Mouse (Mus musculus): ENCODE data around the gene Gm12216.
A peak's percentile ranks its signal among the peaks of the same experiment; 100 is the strongest.
"Not testable (repeated sequence)": the region's sequence is repeated elsewhere in the genome, so short reads cannot be mapped to it uniquely, and the experiment has no call there.

Gm12216 gene

DNA sequence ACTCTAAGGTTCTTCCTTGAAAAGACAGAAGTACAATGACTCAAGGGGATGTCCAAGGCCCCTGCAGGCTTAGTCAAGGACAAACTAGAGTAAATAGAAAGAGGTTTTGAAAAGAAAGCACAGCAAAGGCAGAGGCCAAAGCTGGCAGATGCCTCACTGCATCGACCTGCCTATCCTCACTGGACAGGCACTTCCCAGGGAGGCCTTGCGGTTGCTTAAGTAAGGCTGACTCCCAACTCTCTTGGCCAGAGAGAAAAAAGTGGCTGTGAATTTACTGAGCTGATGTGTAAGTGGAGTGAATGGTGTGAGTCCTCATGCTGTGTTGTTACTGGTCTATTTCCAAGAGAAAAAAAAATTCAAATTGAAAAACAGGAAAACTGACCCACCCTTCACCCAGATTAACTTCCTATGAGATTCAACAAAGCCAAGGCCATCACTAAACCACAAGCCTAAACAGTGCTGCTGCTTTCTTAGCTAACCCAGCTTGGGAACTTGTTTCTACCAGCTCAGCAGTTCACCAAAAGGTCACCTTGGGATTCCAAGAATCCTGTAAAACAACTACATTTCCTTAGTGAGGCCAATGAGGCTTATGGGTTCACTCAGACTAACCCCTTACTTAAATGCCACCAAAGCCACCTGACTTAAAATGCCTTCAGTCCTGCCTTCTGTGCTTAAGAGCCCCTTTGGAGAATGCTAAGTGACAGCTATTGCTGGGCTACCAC is 12.9 kb upstream of the Gm12216 start:
- DNase-seq, result no peak

DNA sequence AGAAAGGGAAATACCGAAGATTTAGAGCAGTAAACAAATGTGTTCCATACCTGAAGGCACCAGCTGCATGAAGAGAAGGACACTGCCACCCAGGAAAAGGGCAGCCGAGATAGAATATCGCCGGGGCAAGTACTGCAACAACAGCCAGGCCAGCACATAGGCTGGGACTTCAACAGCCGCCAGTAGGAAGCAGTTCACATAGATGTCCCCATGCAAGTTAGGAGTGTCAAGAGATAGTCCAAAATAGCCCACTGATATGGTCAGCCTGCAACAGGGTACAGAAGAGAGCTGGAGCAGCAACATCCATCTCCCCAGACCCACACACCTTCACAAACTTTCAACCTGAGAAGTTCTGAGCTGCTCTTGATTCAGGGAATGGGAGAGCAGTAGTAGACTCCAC is 10.1 kb upstream of the Gm12216 start:
- no peak for DNase-seq

DNA sequence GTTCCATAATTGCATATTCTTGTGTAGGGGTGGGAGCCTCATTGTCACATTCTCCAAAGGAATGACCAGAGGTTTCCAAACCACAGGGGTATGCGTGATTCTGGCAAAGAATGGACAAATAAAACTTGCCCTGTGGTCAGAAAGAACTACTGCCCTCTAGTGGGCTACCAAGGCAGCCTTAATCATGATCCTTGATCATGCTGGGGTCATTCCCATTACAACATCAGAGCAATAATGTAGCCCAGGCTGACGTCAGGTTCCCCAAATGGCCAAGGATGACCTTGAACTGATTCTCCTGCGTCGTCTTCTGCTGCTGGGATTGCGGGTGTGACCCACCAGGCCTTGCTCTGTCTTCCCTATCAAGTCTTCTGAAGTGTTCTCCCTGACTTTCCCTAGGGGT is 9.3 kb upstream of the Gm12216 start:
- peak; percentile 71 for DNase-seq

DNA sequence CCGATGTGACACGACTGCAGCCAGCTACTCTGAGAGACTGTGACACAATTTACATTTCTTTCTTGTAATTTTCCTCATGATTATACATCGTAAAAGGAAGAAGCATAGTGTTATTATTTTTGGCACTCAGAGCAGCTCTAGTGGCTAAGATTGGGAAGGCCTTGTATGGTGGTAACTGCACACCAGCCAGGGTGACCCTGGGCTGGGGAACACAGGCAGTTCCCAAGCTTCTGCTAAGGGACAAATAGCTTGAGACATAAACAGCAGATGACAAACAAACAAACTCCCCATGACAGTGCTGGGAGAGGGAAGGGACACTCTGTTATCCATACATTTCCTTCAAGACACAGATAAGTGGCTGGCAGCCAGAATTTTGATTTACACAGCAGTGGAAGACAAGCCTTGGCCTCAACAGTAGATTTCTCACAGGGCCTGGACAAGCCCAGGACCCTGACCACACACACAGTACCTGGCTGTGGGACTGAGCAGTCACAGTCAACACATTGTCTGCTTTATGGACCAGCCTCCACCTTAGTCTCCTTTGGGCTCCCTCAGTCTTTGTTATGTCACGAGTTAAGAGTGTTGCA is 5.8 kb upstream of the Gm12216 start:
- not testable (repeated sequence) for DNase-seq

DNA sequence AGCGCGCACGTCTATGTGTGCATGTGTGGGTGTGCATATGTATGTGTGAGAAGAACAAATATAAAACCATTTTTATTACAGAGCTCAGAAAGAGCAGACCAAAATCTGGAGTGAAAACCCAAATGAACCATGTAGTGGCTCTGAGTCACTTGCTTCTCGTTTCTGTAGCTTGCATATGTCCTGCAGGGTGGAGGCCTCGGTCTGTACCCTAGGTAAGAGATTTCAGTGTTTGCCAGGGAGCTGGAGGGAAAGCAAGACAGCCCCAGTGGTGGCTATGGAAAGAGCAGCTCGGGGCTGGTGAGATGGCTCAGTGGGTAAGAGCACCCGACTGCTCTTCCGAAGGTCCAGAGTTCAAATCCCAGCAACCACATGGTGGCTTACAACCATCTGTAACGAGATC is 1.9 kb upstream of the Gm12216 start:
- not testable (repeated sequence) for DNase-seq

DNA sequence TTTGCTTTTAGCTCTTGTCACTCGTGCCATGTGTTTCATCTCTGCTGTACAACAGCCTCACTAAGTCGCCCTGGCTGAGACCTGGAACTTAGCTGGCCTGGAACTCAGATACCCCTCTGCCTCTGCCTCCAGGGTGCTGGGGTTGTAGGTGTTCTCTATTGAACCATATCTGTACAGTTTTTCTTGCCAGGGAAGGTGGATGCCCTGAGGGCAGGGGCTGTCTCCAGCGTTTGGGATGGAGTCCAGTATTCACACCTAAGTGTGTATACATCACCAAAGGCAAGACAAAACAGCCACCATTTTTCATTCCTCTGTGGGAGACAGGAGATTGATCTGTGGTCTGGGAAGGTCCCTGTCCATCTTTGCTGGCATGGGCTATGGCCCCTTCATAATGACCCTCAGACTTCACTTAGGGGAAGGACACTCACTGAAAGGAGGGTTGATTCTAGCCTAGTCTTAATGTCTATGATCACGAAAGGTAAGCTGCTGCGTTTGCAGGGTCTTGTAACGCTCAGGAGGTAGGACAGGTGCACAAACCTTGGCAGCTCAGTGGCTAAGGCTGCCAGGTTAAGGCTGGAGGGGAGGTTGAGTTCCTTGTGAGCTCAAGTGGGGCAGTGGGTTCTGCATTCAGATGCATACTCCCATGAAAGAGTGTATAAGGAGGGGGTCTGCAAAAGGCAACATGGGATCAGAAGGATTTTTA is 847 bp downstream of the Gm12216 start:
- DNase-seq, result no peak

DNA sequence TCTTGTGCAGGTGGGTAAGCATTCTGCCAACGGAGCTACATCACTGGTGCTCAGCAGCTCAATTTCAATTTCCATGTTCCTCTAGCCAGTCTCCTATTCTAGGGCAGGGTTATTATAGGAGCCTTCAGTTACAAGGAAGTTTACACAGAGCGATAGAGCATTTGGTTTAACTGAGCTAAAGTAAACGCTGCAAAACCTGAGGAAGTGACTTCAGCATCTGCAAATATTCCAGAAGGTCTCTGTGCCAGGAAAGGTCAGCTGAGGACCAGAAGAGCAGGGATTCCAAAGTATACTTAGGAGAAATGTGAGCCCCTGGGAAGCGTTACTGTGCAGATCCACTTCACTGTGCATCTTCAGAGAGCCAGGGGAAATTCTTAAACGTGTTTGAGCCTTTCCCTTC is 5.4 kb downstream of the Gm12216 start:
- peak; percentile 83 for DNase-seq

DNA sequence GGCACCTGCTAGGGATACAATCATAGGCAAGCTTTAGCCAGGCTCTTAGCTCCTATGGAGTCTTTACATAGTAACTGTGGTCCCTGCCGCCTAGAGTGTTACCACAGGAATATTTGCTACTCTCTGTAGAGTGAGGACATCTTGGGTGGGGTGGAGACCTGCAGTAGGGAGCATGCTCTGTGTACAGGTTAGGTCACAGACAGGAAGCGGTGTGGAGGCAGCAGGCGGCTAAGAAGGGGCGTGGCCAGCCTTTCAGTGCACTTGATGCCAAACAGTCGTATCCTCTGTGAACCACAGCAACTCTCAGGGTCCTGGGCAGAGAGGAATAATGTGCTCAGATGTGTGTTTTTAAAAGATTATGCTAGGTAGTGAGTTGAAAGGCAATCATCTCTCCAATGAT is 7.3 kb downstream of the Gm12216 start:
- peak; percentile 78 for DNase-seq

DNA sequence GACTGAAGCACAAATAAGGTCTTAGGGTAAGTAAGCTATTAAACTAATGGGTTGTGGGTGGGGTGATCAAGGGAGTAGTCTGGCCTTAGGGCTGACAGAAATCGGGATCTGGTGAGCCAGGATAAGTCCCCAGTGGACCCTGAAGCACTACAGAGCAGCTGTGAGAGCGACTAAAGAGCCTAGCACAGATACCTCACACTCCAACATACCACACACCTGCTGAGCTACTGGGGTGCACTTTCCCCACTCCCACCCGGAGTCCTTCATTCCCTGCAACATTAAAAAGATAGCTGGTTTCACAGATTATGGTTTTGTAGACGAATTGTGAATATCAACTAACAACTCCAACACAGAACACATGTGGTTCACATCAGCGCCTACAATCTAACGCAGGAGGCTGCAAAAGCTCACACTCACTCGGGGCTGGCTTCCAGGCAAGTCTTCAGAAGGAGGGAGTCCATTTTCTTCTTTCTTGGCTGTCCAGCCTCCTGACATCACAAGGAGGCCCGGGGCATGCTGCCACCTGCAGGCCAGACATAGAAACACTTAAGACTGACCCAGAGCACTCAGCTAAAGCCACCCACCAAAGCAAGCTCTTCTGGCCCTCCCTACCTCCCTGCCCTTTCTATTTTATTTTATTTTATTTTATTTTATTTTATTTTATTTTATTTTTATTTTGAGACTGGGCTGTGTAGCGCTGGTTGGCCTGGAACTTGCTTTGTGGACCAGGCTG is 9.3 kb downstream of the Gm12216 start:
- DNase-seq, result peak; percentile 90

DNA sequence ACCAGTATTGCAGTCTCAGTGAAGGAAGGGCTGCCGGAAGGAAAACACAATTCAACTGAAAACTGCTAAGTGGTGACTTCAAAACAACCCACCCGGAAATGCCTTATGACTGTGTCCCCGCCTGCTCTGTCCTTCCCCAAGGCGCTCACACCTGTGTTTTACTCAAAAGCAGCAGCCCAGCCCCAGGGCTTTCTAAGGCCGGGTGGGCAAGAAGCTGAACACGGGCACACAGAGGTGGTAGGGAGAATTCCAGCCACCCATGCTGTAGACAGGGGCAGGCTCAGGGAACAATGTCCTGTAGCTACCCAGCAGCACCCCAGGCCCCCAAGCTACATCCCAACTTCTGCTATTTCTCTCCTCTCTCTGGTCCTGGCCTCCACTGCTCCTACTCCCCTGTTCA is 13.4 kb downstream of the Gm12216 start:
- DNase-seq, result no peak

DNA sequence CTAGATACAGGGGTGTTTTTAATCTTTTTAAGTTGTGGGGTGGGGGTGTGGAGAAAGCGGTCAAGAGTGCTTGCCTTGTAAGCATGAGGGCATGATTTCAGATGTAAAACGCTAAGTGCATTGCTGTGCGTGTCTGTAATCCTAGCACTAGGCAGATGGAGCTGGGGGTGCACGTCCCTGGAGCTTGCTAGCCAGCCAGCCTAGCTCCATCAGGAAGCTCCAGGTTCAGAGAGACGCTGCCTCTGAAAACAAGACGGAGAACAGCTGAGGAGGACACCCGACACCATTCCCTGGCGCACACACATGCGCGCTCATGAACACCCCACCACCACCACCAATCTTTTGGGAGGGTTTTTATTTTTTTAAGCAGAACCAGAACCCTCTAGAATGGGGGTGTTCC is 15.9 kb downstream of the Gm12216 start:
- no peak for DNase-seq

DNA sequence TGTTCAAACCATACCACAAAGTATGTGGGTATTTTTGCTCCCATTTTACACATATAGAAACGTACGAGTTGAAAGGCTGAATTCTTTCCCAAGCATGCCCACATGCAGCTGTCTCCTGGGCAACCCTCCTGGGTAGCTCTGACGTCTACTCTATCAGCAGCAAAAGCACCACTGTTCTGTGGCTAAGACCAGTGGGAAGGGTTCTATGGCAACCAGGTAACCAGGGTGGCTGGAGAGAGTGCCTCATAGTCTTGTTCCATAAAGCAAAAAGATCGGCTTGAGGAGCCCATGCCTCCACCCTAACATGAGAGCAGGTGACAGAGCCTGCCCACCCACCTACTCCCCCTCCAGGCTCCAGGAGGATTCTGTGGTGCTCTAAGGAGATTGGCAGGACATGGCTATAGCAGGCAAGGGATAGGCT is 16.9 kb downstream of the Gm12216 start:
- DNase-seq, result no peak

DNA sequence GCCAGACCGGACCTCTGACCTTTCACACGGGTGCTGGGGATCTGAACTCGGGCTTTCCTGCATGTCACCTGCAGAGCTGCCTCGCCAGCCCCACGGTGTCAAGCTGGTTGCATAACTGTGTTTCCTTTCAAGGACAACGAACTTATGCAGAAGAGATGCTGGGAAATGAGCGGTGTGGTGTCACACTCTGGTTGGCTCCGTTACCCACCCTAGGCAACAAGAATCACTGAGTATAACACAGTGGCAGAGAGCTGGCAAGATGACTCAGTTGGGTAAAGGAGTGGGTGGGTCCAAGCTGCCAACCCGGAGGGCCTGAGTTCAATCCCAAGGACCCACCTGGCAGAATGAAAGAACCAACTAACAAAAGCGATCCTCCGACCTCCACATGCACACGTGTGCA is 17.5 kb downstream of the Gm12216 start:
- no peak for DNase-seq

DNA sequence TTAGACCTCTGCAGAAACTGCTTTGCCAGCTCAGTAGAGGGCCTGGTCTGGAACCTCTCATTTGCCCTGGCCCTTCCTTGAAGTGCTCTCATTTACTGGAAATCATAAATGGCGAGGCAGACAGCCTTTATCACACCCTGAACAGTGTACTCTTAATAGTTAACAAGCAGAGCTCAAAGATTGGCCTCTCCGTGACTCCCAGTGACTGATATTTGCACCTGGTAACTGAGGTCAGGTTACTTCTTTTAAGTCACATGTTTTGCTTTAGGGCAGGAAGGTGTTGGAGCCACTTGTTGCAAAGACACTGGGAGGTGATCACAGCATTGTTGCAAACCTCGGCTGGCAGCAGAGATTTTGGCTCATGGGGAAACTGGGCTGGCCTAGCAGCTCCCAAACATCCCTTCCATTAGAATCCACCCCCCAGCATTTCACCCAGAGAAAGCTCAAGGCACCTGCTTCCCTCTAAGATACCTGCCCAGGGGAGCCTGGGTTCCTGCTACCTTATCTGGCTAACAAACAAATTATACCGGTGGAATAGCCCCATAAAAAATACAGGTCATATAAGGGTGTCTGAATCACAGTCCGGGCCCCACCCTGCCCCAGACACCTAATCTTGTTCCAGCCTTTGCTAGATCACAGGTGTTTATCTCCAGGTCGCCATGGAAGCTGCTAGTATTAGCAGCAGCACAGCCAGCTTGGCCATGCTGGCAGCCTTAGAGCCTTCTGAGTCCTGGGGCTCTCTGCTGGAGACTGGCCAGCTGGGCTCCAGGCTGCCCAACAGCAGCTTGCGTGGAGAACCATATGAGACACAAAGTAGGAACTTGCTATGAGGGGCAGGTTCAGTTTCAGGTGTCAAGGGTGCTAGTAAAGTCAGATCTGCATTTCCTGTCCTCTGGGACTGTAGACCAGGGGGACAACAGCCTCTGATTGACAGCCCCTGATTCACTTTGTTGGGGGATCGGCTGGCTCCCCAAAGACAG is 19.1 kb downstream of the Gm12216 start:
- DNase-seq, result no peak

DNA sequence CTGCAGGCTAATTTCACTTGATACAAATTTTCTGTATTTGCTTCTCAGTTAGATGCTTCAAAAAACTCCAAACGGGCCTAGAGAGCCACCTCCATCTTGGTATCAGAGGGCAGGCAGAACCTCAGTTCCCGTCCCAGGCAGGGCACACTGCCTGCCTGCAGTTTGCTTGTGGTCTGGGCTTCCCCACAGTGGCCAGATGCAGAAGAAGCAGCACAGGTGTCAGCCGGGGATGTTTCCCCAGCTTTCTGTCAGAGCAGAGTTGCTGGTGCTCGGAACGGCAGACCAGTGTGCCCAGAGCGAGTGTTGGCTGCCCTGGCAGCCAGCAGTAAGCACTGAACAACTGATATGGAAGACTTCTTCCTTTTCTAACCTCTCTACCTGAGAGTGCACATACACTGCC is 19.9 kb downstream of the Gm12216 start:
- no peak for DNase-seq

DNA sequence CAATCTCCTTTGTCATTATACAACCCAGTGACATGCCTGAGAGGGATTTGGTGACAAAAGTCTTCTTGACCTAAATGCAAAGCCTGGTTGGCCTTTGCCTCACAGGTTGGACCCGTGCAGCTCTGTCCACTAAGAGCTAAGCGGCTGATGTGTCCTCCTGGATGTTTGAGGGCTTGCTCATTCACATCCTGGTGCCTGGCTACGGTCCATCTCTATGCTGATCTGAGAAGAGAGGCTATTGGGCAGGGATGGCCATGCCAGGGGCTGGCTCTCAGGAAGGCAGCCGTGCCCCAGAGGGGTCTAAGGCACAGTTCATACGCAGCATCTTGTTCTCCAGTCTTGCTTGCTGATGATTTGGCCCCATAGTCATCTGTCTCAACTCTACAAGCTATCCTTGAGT is 21.3 kb downstream of the Gm12216 start:
- no peak for DNase-seq

DNA sequence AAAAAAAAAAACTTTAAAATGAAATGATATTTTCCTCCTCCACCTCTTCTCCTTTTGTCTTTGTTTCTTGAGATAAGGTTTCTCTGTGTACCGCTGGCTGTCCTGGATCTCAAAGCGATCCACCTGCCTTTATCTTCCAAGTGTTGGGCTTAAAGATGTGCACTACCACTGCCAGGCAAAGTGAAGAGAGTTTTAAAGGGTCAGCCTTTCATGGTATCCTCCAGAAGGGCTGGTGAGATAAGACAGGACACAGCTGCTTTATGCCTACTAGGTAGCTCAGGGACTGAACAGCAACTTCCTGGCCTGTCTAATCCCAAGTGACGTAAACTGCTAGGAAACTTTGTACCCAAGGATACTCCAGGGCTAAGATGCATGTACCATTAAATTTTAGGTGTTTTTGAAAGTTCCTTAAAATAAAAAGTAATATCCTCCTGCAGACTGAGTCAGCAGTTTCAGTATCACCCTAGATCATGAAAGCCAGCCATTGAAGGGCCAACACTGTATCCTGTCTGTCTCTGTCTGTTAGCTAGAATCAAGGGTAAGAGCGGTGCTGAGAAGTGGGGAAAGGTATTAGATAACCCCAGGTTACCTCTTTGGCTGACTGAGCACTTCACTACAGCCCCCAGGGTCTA is 23.6 kb downstream of the Gm12216 start:
- DNase-seq, result no peak

DNA sequence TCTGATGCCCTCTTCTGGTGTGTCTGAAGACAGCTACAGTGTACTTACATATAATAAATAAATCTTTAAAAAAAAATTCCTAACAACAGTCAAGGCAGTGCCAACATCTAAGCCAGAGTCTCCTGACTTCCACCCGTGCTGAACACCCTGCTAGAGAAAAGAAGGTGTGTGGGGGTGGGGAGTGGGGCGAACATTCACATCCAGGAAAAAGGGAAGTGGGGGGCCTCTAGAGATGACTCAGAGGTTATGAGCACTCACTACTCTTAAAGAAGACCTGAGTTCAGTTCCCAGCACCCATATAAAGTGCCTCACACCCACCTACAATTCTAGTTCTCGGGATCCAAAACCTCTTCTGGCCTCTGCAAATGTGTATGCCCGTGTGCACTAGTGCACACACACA is 33.6 kb downstream of the Gm12216 start:
- no peak for DNase-seq

DNA sequence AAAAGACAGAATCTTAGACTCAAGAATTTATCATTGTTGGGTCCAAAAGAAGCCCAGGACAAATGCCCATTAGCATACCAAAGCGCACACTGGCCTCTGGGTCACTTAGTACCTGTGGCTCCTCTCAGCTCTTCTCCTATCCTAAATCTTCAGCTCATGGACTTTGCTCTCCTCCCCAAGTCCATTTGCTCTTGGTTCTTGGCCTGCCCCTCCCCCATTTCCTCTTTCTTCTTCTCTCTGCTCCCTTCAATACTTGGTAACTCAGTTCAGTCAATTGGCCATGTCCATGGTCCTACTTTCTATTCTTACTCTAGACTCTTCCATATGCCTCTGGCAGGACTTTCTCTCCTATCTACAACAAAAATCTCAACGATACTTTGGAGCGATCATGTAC is 37.1 kb downstream of the Gm12216 start:
- no peak for DNase-seq

DNA sequence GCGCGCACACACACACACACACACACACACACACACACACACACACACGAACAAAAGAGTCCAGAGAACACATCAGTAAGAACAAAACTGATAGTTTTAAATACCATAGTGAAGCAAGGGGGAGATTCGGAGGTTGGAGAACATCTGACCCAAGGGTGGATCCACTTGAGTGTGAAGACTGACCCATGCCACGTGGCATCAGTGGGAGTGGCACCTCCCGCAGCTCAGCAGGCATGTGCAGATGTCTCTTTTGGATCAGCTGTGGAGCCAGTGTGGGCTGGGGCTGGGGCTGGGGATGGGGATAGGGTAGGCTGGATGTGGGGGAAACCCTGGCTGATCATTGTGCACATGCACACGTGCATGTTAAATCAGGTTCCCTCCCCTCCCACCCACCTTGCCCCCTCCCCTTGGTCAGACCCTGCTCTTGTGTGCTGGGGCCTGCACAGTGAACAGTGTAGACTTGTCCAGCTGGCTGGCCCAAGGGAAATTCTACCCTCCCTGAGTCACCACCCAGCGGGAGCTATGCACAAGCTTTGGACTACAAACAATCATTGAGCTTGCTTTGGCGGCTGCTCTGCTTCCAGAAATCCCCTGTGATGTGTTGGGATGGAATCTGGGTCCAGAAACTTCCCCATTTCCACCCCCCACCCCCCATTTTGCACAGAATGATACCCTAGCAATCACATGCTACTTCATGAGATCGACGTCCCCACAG is 37.7 kb downstream of the Gm12216 start:
- no peak for DNase-seq

DNA sequence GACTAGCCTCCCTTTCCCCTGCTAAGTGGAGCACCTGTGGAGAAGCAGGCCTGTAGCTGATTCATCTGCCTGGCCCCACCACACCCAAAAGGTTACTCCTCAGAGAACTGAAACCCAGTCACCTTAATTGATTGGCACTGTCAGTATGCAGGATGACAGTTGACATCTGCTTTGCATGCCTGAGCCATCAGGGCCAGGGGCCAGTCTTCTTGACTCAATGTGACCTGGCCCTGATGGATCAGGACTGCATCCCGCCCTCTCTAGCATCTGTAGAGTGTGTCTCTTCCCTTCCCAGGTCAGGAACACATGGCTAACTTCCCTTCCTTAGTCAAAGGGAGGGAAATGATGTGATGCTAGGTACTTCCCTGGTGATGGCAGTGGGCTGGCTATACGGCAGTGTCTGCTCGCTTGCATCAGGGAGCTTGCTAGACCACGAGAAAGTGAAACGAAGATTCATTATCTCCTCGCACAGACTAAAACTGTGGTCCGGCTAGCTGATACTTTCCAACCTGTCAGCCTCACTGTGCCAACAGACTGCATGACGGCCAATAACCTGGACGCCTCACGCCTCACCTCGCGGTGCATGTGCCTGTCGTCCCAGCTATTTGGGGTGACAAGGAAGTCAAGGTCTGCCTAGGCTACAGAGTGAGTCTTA is 38.4 kb downstream of the Gm12216 start:
- no peak for DNase-seq

Data from lung, postnatal 36 days (tissue).